Mouse (Mus musculus) limb, embryonic 11.5 days (tissue): ENCODE measurements around the gene Cd44. TPM values are rescaled to one million over a fixed set of nuclear protein-coding genes. Genes with fewer than 3 reads are reported as not detected.

Experiments used
- ATAC-seq: fragments of 200-750 bp; cut with Nextera tagmentation; 2 replicates; pipeline ENCODE4 v1.8.0; 2017; ENCODE audit warnings: low read depth; ENCODE audit not compliant: insufficient number of reproducible peaks, low FRiP score, low TSS enrichment
- DNase-seq: peaks from one replicate; pipeline ENCODE4 v3.0.0-alpha.2; 2015; ENCODE audit warnings: low spot score
- H3K27ac ChIP-seq: fragments of 300-500 bp; sonication (generic); replicated peaks from 2 replicates; pipeline ENCODE4 v1.5.1; 2014; ENCODE audit warnings: low read depth, mild to moderate bottlenecking, low read length
- H3K27me3 ChIP-seq: fragments of 300-500 bp; sonication (generic); 2 replicates; pipeline ENCODE4 v1.6.1; 2014; ENCODE audit warnings: mild to moderate bottlenecking, low read length, mixed read lengths; ENCODE audit not compliant: control insufficient read depth, insufficient read depth
- H3K36me3 ChIP-seq: fragments of 300-500 bp; sonication (generic); 2 replicates; pipeline ENCODE4 v1.6.1; 2014; ENCODE audit warnings: mild to moderate bottlenecking, low read length, moderate library complexity, mixed read lengths; ENCODE audit not compliant: control insufficient read depth, insufficient read depth
- H3K4me1 ChIP-seq: fragments of 300-500 bp; sonication (generic); 2 replicates; pipeline ENCODE4 v1.6.1; 2014; ENCODE audit warnings: low read length, mixed read lengths; ENCODE audit not compliant: control insufficient read depth, insufficient read depth
- H3K4me2 ChIP-seq: fragments of 300-500 bp; sonication (generic); 2 replicates; pipeline ENCODE4 v1.6.1; 2014; ENCODE audit warnings: low read depth, mild to moderate bottlenecking, moderate library complexity; ENCODE audit not compliant: severe bottlenecking
- H3K4me3 ChIP-seq: fragments of 300-500 bp; sonication (generic); 2 replicates; pipeline ENCODE4 v1.5.1; 2014; ENCODE audit warnings: low read depth, low read length
- H3K9ac ChIP-seq: fragments of 300-500 bp; sonication (generic); 2 replicates; pipeline ENCODE4 v1.6.1; 2014; ENCODE audit warnings: mild to moderate bottlenecking, low read length
- H3K9me3 ChIP-seq: fragments of 300-500 bp; sonication (generic); 2 replicates; pipeline ENCODE4 v1.6.1; 2016; ENCODE audit warnings: low read length; ENCODE audit not compliant: control insufficient read depth
- WGBS: fragments of 180-500 bp; shearing (Covaris S2); extraction: QIAGEN DNeasy Blood & Tissue Kit; methylation state at CpG from one replicate; pipeline ENCODE4 v1.1.7; 2014; 5-methylcytosine and 5-hydroxymethylcytosine counted together
- polyA plus RNA-seq: library from polyadenylated mRNA; unstranded; fragments of >200 nt; fragmentation: Nextera tagmentation; extraction: Ambion mirVana; gene quantifications from 2 replicates; pipeline ENCODE4 v1.2.1, GENCODE M21; 2014

The Cd44 gene
- polyA plus RNA-seq, 1 experiment from 2014 or later, result 3.6 TPM

DNA sequence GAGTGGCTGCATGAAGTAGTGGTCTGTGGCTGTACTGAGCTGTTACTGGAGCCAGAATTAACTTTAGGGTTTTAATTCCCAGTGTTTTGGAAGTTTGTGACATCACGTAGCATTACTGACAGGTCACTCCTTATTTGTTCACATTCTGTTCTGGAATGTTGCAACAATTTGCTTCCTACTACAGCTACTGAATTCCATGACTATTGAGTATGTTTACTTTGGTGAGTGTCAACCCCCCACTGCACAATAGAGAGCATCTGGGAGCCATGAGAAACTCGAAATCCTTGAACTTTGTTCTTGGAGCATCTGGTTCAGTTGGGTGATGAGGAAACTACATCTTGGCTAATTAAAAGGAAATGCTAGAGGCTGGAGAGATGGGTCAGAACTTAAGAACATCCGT, 22.2 kb upstream of the Cd44 start:
- no peaks in the 10 kb centered on the region for H3K27me3 ChIP-seq
- no peak overlapping the region for H3K9ac ChIP-seq
- H3K4me2 ChIP-seq, result no peak overlapping the region
- DNase-seq, result no peak
- H3K9me3 ChIP-seq, result no peaks in the 10 kb centered on the region
- no peak for ATAC-seq
- H3K36me3 ChIP-seq, result no peaks in the 10 kb centered on the region
- 83% methylated on average over 3 of the region's 3 CpGs for WGBS
- no peak overlapping the region for H3K4me3 ChIP-seq
- no peak overlapping the region for H3K27ac ChIP-seq
- H3K4me1 ChIP-seq, result no peaks in the 10 kb centered on the region

DNA sequence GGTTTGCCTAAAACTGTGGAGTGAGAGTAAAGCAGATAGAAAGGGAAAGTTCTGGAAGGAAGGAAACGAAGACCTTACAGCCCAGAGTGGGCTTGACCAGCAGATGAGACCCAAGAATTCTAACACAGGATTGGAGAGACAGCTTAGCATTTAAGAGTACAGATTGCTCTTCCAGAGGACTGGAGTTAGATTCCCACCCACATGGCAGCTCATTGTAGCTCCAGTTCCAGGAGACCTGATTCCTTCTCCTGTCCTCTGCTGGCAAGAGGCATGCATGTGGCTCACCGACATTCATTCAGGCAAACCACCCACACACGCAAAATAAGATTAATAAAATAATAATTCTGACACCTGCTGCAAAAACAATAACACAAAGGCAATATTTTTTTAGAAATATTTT, 20.6 kb upstream of the Cd44 start:
- WGBS, result 82% methylated on average over 3 of the region's 3 CpGs
- ATAC-seq, result no peak
- no peaks in the 10 kb centered on the region for H3K27me3 ChIP-seq
- no peak overlapping the region for H3K4me2 ChIP-seq
- DNase-seq, result no peak
- no peaks in the 10 kb centered on the region for H3K36me3 ChIP-seq
- H3K27ac ChIP-seq, result no peak overlapping the region
- no peaks in the 10 kb centered on the region for H3K9me3 ChIP-seq
- no peaks in the 10 kb centered on the region for H3K4me1 ChIP-seq
- no peak overlapping the region for H3K4me3 ChIP-seq
- H3K9ac ChIP-seq, result no peak overlapping the region

DNA sequence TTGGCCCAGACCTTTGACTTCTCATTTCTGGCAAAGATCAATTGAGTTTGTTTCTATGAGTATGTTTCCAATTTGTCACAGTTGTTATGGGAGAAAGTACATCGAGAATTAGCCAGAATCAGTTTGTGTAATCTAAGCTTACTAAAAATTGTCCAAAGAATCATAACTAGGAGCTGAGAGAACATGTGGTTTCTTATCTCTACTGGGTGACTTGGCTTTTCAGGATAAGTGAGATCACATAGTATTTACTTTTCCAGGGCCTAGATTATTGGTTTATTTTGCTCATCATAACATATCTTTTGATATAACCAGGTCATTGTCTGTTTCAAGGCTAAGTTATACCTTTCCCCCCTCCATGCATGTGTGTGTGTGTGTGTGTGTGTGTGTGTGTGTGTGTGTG, 16.8 kb upstream of the Cd44 start:
- Histone ChIP-seq H3K4me3 (no peak overlapping the region), H3K9me3 (no peaks in the 10 kb centered on the region), H3K27me3 (no peaks in the 10 kb centered on the region), H3K4me1 (no peaks in the 10 kb centered on the region), H3K4me2 (no peak overlapping the region), H3K27ac (no peak overlapping the region), H3K9ac (no peak overlapping the region), H3K36me3 (no peaks in the 10 kb centered on the region)
- ATAC-seq (no peak), DNase-seq (no peak)
- 82% methylated on average over 1 of the region's 1 CpGs for WGBS

DNA sequence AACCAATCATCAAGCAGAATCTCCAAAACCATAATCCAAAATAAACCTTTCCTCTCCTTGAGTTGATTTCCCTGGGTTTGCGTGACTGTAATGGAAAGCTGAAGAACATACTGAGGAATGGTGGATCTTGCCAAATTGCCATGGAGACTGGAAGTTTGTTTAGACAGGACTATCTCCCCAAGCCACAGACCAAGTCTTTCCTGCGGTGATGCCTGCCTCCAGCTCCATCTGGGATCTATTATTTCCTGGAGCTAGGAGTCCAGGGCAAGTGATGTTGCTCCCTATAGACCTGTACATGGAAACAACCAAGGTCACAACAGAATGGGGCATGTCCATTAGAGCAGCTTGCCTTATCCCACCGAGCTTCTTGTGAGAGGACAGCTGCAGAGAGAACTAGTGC, 15.1 kb upstream of the Cd44 start:
- Histone ChIP-seq H3K9me3 (no peaks in the 10 kb centered on the region), H3K4me2 (no peak overlapping the region), H3K4me1 (no peaks in the 10 kb centered on the region), H3K9ac (no peak overlapping the region), H3K27me3 (no peaks in the 10 kb centered on the region), H3K36me3 (no peaks in the 10 kb centered on the region), H3K4me3 (no peak overlapping the region), H3K27ac (no peak overlapping the region)
- WGBS, result 75% methylated on average over 3 of the region's 3 CpGs
- ATAC-seq (no peak), DNase-seq (no peak)

DNA sequence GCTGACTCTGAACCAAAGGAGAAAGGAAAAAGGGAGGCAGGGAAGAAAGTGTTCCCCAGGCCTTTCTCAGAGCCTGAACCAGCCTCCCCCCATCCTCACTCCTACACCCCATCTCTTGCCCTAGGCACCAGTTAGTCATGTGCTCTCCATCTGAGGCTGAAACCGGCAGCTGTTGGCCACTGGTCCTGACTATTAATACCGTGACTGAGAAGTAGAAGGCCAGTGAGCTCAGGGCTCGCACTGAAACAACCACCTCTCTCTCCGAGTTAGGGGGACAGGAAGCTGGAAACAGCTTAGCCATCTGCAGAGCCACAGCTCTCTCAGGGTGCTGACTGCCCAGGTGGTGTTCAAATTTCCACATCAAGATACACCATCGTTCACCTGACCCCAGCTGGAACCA, 13.2 kb upstream of the Cd44 start:
- no peak overlapping the region for H3K27ac ChIP-seq
- no peak overlapping the region for H3K9ac ChIP-seq
- no peak overlapping the region for H3K4me2 ChIP-seq
- ATAC-seq (no peak), DNase-seq (no peak)
- WGBS, result 78% methylated on average over 5 of the region's 5 CpGs
- no peaks in the 10 kb centered on the region for H3K27me3 ChIP-seq
- no peaks in the 10 kb centered on the region for H3K4me1 ChIP-seq
- no peaks in the 10 kb centered on the region for H3K36me3 ChIP-seq
- H3K4me3 ChIP-seq, result no peak overlapping the region
- H3K9me3 ChIP-seq, result no peaks in the 10 kb centered on the region

DNA sequence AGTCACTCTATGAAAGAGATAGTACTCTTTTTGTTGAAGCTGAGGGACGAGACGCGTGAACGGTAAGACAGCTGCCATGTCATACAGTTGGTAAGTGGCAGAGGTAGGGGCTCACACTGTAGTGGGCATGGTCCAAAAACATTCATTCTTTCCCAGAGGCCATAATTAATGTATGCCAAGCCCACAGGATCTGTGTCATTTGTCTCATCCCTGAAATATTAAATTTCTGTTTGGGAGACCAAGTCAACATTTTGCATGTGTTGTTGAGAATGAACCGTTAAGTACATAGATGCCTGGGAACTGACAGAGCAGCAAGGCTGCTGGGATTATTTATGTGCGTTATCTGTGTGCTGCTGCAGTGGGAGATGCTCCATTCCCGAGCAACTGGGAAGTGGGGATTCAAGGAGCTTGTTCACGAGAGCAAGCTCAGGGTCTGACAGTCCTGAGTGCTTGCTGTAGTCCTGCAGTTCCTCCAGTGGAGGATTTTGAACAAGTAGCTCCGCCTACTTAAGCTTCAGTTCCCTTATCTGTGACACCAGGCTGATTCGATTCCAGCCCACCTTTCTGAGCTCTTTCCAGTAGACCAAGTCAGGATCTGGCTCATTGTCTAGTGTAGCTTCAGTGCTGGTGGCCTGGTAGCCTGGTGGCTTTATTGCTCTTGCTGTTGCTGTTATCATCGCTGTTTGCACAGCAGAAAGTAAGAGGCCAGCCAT, 12.5 kb upstream of the Cd44 start:
- H3K36me3 ChIP-seq, result no peaks in the 10 kb centered on the region
- 77% methylated on average over 11 of the region's 11 CpGs for WGBS
- H3K9ac ChIP-seq, result no peak overlapping the region
- H3K27ac ChIP-seq, result no peak overlapping the region
- DNase-seq (no peak), ATAC-seq (no peak)
- no peaks in the 10 kb centered on the region for H3K4me1 ChIP-seq
- no peaks in the 10 kb centered on the region for H3K9me3 ChIP-seq
- H3K4me3 ChIP-seq, result no peak overlapping the region
- no peaks in the 10 kb centered on the region for H3K27me3 ChIP-seq
- no peak overlapping the region for H3K4me2 ChIP-seq

DNA sequence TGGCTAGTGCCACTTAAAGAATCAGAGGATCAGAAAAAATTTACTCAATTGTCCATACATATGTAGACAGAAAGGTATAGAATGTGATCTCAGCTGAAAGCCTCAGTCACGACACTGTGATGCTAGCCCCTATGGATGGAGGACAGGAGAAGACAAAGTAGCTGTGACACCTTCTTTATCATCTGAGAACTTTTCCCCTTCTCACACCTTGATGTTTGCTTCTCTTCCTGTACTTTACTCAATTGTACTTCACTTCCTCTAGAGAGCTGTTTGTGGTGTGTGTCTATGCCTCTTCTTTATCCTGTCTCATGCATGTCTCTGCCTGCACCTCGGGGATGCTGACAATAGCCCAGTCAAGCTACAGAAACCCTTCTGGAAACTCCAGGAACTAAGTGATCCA, 11.5 kb upstream of the Cd44 start:
- DNase-seq, result no peak
- no peak for ATAC-seq
- H3K27ac ChIP-seq, result no peak overlapping the region
- no peak overlapping the region for H3K4me2 ChIP-seq
- H3K36me3 ChIP-seq, result no peaks in the 10 kb centered on the region
- no peak overlapping the region for H3K9ac ChIP-seq
- no peaks in the 10 kb centered on the region for H3K4me1 ChIP-seq
- H3K9me3 ChIP-seq, result no peaks in the 10 kb centered on the region
- no peaks in the 10 kb centered on the region for H3K27me3 ChIP-seq
- 71% methylated on average over 2 of the region's 2 CpGs for WGBS
- no peak overlapping the region for H3K4me3 ChIP-seq

DNA sequence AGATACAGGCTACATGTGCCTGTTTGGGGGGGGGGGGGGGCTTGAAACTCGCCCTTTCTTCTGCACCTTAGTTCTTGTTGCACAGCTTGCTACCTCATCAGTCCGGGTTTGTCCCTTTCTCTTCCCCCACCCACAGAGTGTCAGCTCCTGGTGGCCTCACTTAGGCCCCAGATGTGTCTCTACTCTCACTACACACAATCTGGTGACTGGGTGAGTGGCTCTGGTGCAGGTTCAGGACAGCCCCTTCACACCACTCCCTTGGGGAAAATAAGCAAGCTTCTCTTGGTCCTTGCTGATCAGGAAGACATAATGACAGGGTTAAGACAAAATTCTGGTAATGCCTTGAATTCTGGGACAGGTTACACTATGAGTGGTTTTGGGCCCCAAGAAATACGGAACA, 11.0 kb upstream of the Cd44 start:
- DNase-seq, result no peak
- no peak overlapping the region for H3K9ac ChIP-seq
- H3K27me3 ChIP-seq, result no peaks in the 10 kb centered on the region
- 70% methylated on average over 3 of the region's 3 CpGs for WGBS
- no peak overlapping the region for H3K4me3 ChIP-seq
- H3K9me3 ChIP-seq, result no peaks in the 10 kb centered on the region
- no peak overlapping the region for H3K4me2 ChIP-seq
- ATAC-seq, result no peak
- no peaks in the 10 kb centered on the region for H3K4me1 ChIP-seq
- H3K36me3 ChIP-seq, result no peaks in the 10 kb centered on the region
- no peak overlapping the region for H3K27ac ChIP-seq

DNA sequence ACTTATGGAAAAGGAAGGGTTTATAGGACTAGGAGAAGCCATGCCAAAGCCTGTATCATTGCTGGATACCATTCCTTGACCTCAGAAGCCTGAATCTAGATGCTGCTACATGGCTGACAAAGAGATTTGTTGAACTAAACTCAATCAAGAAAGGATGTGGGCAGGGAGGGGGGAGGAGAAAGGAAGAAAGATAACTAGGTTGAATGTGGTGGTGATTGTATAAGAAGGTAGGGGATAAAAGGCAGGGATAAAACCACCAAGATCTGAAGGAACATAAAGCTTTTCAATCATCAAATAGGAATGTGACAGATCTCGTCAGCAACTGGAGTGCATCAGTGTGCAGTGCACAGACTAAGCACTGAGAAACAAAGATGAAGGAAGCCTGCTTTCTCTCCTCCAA, 7.9 kb upstream of the Cd44 start:
- Histone ChIP-seq H3K4me3 (no peak overlapping the region), H3K36me3 (no peaks in the 10 kb centered on the region), H3K9ac (no peak overlapping the region), H3K27me3 (no peaks in the 10 kb centered on the region), H3K4me1 (no peaks in the 10 kb centered on the region), H3K4me2 (no peak overlapping the region), H3K9me3 (no peaks in the 10 kb centered on the region), H3K27ac (no peak overlapping the region)
- ATAC-seq (no peak), DNase-seq (no peak)
- 92% methylated on average over 1 of the region's 1 CpGs for WGBS
